Mouse (Mus musculus) right cerebral cortex, postnatal 14 days (tissue): Measurements from ENCODE around the gene Hoxa3.

ENCODE experiments used
- DNase-seq: peaks from one replicate; pipeline ENCODE4 v3.0.0; 2022

Gene Hoxa3

DNA sequence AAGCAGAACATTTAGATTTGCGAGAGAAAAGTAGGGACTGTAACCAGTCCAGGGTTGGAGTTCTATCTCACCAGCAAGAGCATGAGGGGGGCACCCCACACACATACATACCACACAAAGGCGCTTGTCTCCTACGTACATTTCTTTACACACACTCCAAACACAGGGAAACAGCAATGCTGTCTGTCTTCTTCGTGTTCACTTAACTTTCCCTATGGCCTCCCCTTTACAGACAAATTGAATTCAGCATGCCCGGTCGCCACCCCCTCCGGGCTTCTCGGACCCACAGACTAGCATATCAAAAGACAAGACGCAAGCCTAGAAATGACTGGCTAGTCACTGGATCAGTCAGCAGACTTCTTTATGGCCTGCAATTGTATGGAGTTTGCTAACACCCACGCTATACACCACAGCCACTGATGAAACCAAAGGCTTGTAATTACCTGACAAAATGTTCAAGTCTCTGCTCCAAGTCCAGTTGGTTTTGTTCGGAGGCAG lies 32.9 kb downstream of the Hoxa3 start:
- DNase-seq, result no peak

DNA sequence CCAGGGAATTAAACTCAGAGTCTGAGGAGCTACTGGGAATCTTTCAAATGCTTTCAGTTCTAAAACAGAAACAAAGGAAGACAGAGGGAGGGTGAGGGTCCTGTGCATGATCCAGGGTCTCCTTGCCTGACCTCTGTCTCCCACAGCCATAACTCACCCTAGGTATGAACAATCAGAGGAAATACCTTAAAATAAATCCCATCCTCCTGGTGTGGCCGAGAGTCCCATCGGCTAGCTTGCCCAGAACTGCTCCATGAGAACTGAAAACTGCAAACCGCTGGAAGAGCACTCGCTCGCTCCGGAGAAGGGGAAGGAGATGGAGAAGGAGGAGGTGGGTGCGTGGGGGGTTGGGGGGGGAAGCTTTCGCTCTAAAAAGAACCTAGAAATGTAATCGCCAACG lies 33.4 kb downstream of the Hoxa3 start:
- no peak for DNase-seq

DNA sequence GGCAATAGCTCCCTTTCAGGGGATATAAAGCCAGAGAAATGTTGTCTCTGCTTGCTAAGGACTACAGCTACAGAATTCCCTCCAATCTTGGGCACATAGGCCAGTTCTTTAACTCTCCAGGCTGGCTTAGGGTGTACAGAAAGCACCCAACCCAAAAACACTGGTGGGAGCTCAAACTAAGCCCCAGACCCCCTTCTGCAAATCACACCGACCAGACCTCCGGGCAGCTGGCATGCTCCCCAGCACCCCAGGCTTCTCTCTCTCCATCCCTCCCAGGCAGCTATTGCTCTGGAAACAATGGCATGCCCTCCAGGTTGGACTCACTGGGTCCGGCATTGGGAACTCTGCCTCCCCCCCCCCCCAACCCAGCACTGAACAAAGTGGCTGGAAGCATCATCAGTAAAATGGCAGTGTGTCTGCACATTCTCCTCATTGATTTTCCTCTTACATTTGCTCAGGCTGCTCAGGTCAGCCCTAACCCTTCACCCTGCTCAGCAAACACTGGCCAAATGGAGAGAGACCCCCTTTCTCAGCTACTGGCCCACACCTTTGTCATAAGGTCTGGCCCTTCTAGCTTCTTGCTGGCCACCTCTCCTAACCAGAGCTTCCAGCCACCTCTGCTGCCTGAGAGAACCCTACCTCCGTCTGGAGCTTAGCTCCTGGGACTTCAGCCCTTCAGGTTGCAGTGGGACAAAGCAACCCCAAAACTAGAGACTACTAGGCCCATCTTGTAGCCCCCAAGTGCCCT lies 34.0 kb downstream of the Hoxa3 start:
- no peak for DNase-seq

DNA sequence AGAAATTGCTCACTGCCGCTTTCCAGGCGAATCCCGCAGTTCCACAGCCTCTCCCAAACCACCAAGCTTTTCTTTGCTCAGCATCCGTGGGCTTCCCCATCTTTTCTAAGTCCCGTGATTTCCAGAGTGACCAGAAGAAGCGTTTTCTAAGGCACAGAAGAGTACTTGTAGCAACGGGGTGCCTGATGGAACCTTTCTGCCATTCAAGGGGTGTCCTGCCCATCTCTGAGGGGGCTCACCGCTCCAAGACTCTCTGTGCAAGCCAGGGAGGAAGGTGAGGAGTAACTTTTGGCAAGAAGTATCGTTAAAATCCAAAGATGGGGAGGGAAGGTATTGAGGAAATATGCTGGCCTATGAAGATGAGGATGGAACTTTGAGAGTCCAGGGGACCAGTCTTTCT lies 35.3 kb downstream of the Hoxa3 start:
- DNase-seq, result no peak

DNA sequence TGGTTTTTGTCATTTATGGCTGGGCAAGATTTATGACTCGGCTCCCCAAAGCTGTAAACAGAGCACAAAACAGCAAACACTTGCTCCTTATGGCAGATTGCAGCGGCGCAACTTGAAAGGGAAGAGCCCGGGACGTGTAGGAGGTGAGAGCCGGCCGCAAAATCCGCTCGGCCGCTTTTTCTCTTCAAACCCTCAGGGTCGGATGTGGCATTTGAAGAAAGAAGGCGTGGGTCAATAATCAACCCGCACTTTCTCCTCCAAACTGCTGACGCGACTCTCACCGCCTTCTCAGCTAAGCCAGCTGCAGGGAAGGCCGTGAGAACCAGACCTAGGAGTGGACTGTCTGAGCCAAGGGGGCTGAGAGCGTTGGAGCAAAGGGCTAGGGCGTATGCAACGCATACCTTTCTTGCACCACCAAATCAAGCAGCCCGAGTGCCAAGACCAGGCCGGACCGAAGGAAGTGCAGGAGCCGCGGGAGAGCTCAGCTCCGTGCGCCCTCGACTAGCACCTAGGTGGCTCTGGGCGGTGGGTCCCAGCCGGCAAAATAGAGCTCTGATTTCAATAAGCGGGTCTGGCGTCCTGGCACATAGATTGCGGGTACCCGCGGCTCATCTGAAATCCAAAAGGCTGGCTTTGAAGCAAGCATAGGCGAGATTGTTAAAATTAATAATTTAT lies 35.9 kb downstream of the Hoxa3 start, which contains the start of gene 5730596B20Rik:
Gene 5730596B20Rik, plus strand, starts transcription at position 438 of the 675 bp plus-strand sequence.
- no peak for DNase-seq

DNA sequence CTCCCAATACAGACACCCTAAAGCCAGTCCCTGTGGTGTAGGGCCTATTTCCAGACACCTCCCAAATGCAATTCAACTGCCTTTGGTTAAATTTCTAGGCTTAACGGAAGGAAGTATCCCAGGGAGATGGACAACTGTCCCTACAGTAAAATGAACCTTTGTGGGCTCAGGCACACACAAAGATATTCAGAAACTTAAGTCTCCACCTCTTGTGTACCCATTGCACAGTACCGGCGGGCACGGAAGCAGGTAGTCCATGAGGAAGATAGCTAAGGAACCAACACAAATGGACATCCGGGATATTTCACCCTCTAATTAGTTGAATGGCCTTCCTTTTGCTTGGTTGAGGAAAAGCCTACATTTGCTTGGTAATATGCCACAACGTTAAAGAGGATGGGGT lies 36.7 kb downstream of the Hoxa3 start:
- DNase-seq, result no peak

DNA sequence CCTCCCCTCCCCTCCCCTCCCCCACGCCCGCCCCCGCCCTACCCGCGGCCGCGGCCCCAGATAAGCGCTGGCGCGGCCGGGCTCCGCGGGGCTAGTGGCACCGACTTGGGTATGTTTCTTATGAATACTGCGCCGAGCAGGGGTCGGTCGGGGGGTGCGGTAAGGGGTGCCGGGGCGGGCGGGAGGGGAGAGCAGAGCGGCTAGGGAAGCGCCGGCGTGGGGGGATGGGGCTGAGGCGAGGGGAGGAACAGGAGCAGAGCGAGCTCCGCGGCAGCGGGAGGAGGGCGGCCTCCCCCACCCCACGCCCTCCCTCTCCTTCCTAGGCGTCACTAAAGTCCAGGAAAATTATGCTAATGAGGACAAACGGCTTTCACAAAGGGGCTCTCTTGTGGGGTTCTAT lies 37.3 kb downstream of the Hoxa3 start:
- no peak for DNase-seq

DNA sequence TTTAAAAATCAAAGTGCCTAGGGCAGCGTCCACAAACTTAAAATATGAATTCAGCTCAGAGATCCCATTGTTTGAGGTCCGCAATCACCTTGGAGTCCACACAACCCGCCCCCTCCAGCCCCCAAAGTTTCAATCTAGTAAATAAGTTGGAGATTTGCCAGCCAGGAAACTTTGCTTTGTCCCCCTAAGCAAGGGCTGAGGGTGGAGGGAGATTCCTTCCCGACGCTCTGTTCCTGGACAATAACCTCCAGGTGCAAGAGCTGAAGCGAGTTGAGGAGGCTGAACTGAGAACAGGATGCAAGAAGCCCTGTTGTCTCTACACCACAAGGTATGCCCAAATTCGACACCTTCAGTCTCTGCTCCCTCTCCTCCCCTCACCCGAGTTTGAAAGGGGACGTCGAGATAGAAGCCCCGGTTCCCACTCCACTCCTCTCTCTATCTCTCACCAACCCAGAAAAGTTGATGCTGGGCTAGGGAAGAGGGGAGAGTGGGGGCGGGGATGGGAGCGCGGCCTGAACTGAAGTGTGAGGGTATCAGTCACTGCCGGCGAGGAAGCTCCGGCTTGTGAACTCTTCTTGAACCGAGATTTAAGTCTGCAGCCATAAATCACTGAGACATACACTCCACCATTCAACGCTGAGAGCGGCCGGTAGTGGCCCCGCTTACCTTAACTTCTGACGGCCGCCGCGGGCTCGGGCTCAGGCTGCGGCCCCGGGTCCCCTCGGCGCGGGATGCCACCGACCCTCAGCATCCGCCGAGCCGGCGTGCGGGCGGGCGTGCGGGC lies 38.0 kb downstream of the Hoxa3 start:
- DNase-seq, result no peak

DNA sequence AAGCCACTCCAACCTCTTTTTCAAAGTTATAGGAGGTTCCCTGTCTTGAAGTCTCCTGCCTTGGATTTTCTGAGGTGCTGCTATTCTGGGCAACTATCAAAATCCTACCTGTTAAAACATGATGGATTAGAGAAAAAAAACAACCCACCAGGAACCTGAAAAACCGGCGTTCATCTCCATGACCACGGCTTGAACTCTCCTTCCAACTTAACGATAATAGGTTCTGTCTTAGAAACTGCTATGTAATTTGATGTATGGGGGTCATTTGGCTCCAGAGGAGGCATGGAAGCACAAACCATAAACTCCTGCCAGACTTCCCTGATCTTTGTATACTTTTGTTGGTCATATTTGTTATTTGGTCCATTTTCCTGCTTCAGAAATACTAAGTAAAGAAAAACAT lies 39.5 kb downstream of the Hoxa3 start:
- no peak for DNase-seq

DNA sequence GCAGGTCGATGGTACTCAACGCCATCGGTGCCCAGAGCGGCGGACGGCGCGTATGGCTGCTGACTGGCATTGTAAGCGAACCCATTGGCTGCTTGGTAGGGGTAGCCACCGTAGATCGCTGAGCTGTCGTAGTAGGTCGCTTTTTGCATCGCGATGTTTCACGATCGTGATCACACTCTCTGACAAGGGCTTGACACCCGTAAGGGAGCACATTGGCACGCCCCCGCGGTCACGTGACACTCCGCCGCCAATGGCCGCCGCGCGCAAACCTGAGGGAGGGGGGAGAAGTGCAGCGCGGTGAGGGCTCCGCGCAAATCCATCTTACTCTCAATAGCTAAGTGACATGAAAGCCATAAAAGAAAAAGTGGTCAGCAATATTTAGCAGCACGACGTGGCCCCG lies 40.6 kb downstream of the Hoxa3 start:
- no peak for DNase-seq

DNA sequence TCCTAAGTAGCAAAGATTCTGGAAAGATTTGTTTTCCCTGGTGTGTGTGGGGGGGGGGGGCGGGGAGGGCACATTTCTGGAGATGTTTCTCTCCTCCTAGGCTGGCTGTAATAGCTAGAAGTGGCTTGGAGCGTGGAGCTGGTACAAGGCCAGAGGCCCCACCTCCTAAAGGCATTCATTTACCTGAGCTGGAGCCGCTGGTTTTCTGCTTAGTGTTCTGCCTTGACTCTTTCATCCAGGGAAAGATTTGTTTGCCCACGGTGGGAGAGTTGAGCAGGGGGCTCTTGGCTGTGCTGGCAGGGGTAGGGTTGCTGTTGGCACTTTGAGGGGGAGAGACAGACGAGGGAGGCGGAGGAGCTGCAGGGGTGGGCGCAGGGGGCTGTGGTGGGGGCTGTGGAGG lies 41.2 kb downstream of the Hoxa3 start:
- no peak for DNase-seq

DNA sequence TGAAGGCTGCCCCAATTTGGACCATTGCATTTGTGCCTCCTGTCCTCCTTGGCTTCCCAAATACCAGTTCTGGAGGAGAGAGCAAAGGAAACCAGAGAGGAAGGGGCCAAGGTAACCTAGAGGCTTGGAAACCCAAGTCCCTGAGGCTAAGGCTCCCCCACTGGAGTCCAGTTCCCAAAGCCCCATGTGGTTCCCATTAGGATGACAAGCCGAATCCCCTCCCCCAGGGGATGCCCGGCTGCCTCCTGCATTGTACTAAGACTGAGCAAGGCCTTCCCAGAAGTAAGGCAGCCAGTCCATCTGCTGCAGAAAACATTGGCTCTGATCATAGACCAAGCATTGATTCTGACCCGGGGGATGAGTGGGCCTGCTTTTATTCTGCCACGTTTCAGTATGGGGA lies 41.8 kb downstream of the Hoxa3 start:
- no peak for DNase-seq

DNA sequence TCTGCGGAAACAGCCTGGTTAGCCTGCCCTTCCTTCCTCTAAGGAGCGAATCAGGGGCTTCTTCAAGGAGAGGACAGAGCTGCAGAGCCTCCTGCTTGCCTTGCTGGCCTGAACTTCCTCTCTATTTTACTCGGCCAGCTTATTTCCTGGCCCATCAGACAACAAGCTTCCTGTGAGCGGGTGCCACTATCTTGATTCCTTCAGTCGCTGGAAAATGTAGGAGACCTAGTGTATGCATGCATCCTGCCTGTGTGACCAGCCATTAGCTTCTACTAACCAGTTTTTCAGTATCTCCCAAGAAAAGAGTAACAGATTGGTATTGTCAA lies 42.3 kb downstream of the Hoxa3 start:
- no peak for DNase-seq

DNA sequence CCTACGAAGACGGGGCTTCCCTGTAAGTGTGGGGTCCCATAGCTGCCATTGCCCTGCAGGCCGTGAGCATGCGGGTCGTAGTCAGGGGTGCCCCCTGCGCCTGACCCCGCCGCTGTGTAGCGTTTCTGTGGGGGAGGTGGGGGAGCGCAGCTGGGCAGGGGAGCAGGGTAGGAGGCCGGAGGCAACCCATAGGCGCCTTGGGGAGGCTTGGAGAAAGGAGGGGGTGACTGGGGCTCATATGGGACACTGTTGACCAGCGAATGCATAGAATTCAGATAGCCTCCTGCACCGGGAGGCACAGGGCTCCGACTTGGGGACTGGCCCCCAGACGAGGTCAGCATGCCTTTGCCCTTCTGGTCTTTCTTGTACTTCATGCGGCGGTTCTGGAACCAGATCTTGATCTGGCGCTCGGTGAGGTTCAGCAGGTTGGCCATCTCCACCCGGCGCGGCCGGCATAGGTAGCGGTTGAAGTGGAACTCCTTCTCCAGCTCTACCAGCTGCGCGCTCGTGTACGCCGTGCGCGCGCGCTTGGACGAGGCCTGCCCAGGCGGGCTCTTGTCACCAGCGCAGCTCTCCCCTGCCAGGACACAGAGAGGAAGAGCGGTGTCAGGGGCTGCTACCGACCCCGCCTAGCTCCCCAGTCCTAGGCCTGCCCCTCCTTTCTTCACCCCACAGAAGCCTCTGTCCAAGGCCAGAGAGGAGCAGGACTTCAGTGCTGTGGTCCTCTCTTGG lies 42.8 kb downstream of the Hoxa3 start:
- DNase-seq, result no peak

DNA sequence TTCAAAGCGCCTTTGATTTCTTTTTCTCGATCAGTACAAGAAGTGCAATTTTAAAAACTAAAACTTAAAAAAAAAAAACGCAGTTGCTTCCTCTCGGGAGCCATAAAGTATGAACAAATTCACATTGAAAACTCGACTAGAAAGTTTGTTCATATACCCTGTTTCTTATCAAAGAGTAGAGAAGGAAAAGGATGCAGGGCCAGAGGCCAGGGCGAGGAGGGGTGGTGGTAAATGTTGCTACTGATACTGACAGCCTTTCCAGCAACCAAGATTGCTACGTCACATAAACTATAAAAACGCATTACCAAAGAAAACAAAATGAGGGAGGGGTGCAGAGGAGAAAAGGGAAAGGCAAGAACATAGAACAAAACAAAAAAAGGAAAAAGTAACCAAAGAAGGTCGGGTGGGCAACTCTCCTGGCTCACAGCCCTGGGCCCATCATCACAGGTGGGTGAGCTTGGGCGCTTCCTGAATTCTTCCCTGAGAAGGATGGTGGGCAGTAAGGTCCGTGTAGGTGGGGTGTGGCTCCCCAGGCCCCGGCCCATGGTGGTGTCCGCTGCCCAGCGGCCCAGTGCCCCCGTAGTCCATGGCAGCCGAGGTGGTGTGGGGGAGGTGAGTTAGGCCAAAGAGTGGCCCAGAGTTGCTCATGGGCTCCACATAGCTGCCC lies 43.5 kb downstream of the Hoxa3 start:
- DNase-seq, result no peak

DNA sequence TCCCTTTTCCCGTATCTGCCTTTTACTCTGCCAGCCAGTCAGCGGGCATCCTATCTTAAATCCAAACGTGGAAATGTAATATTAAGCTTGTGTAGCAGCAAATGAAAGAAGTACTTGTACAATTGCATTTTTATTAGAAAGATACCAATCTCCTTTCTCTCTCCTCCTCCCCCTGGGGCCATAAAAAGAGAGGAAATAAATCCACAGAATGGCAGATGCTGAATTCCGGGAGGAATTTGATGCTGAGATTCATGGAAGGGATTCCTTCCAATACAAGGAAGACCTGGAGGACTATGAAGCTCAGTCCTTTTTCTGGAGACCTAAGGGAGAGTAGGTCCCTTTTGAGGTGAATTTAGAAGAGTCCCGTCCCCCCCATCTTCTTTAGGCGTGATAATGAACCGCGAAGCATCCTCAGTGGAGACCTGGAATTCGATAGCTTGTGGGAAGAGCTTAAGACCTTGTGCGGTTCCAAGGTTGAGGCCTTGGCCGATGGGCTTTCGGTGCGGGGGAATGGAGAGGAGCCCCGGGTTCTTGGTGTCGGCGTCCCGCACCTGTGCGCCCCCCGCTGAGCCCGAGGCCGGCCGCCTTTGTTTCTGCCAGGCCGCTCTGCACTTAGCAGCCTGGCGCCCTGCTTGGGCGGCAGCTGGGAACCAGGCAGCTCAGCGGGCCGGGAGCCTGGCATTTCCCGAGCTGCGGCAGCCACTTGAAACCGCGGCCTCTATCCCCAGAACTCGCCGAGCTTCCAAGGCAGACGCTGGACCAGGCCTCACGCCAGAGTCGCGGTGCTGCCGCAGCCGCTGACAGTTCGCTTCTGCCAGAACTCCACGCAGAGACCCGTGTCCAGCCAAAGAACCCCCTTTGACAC lies 44.7 kb downstream of the Hoxa3 start:
- no peak for DNase-seq

DNA sequence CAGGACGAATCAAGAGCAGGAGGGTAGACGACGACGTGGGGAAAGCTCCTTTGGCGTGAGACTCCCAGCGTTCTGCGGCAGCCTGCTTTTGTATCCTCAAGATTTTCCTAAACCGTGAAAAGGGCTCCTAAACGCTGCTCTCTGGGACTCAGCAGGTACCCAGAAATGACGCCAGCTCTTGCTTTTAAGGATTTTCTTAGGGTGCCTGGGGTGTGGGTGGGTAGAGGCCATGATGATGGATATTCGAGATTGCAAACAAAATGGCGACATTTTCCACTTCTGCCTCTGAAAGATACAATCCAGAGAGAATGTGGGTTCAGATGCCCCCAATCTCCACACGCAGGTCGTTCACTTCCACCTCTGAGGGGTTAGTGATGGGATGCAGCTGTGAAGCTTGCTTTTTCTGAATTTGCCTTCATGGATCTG lies 45.4 kb downstream of the Hoxa3 start:
- no peak for DNase-seq

DNA sequence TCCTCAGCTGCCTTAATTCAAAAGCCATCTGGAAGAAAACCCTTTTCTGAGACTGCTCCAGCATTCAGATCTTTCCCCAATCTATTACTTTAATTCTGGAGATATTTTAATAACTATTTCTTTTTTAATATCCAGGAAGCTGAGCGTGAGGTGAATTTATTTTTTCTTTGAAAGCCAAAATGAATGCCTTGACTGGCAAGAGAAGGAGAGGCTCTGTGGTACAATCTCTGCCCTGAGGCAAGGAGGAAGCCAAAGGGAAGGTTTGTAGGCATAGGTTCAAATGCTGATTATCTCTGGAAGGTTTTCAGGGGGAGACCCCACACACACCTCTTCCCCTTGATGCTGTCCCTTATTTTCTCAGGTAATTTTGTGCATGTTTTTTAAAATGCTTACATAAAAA lies 46.0 kb downstream of the Hoxa3 start:
- no peak for DNase-seq

DNA sequence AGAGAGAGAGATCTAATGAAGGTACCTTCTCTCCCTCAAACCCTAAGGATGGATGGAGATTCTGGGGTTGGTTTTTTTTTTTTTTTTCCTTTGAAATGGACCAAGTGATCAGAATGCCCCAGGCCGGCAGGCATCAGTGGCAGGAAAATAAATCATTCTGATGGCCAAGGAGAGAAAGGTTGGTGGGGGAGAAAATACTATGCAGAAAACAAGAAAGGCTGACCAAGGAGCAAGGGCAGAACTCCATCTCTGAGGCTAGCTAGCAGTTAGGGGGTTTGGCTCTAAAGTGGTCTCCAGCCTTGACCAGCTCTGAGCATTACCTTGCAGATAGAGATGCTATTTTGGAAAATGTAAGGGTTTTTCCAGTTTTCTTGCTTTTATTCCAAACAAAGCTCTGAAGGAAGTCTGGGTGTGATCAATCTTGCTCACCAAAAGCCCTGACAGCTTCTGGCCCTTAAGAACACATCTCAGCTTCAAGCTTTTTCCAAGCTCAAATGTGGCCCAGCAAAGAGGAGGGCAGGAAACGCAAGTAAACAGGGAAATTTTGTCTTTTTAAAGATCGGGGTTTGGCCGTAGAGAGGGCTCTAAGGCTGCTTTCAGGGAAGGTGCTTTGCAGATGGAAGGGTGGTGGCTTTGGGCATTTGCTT lies 46.6 kb downstream of the Hoxa3 start:
- DNase-seq, result no peak

DNA sequence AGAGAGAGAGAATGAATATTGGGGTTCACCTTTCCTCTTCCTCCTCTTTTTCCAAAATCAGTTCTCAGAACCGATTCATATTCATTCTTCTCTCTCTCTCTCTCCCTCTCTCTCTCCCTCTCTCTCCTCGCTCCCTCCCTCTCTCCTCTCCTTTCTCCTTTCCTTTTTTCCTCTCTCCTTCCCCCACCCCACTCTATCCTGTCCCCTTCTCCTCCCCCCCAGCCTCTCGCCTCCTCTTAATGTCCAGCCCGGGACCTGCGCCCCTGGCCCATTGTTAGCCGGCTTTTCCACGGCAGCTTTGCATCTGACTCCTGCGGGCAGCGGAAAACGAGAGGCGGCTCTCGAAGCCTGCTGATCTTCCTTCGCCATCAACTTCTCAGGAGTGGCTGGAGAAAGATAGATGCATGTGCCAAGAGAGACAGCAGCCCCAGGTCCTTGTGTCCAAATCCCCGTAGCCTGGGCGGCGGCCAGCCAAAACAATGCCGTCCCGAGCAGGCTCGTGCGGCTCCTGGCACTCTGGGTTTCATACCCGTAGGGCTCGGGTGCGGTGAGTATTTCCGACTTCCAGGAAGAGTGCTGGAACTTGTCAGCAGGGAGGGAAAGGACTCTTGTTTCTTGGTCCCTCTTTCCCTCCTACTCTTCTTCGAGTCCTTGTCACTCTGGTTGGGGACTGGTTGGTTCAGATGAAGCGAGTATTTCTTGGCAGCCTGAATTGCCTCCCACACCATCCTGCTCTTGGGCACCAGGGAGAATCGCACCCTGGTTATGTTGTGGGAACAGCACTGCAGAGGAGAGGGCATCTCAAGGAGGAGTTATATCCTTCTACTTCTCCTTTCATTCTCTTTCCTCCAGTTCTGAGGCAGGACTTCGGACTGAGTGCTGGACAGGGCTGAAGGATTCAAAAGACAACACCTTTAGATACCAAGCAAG lies 47.4 kb downstream of the Hoxa3 start:
- no peak for DNase-seq
